Mouse (Mus musculus) G1E (cell line): ENCODE results near the gene Aplp1. TPM values are rescaled to one million over a fixed set of nuclear protein-coding genes. Genes with fewer than 3 reads are reported as not detected.

Experiments used
- ATAC-seq: 2 replicates; pipeline ENCODE4 v1.8.0; 2016; ENCODE audit warnings: mild to moderate bottlenecking; ENCODE audit not compliant: insufficient number of reproducible peaks, poor library complexity, low FRiP score, severe bottlenecking; ENCODE audit errors: extremely low read depth
- DNase-seq: peaks from one replicate; pipeline ENCODE4 v3.0.0; 2012; ENCODE audit warnings: low spot score
- H3K27me3 ChIP-seq: 2 replicates; pipeline ENCODE4 v1.6.1; 2012; ENCODE audit warnings: mild to moderate bottlenecking, low read length, inconsistent platforms; ENCODE audit not compliant: insufficient read depth
- H3K36me3 ChIP-seq: replicated peaks from 2 replicates; pipeline ENCODE3; 2012; ENCODE audit warnings: mild to moderate bottlenecking, inconsistent platforms
- H3K4me1 ChIP-seq: 2 replicates; pipeline ENCODE4 v1.6.1; 2012; ENCODE audit warnings: low read depth, low read length, inconsistent platforms, mixed read lengths; ENCODE audit not compliant: insufficient read depth
- H3K4me3 ChIP-seq: 2 replicates; pipeline ENCODE4 v1.5.1; 2012; ENCODE audit warnings: low read depth, mild to moderate bottlenecking, inconsistent platforms, low read length, moderate library complexity, mixed read lengths
- H3K9me3 ChIP-seq: replicated peaks from 2 replicates; pipeline ENCODE4 v1.6.1; 2012; ENCODE audit warnings: inconsistent platforms
- CTCF ChIP-seq: IDR thresholded peaks from 2 replicates; pipeline ENCODE4 v1.5.1; 2012; ENCODE audit warnings: low read depth, low read length, inconsistent platforms, mixed read lengths
- GATA1 ChIP-seq: IDR thresholded peaks from 2 replicates; pipeline ENCODE4 v1.6.1; 2012; ENCODE audit warnings: borderline replicate concordance, low read length, inconsistent platforms, mixed read lengths
- GATA2 ChIP-seq: IDR thresholded peaks from 2 replicates; pipeline ENCODE4 v1.6.1; 2012; ENCODE audit warnings: low read depth, low read length, inconsistent platforms, borderline replicate concordance
- POLR2AphosphoS5 ChIP-seq: IDR thresholded peaks from 2 replicates; pipeline ENCODE4 v1.6.1; 2012; ENCODE audit warnings: low read depth, low read length, inconsistent platforms; ENCODE audit not compliant: insufficient replicate concordance
- TAL1 ChIP-seq: conservative IDR thresholded peaks from 2 replicates; pipeline ENCODE4 v1.6.1; 2012; ENCODE audit warnings: low read depth, low read length, inconsistent platforms, mixed read lengths
- polyA plus RNA-seq: library from polyadenylated mRNA; stranded (reverse); fragments of >175 nt; gene quantifications from 2 replicates; pipeline ENCODE4 v1.2.3, GENCODE M21; 2012
- total RNA-seq, 2 experiments: library from RNA; stranded (forward) in 1 of 2; stranded (reverse) in 1 of 2; fragments of 200-1000 nt in 1 of 2; fragments of >200 nt in 1 of 2; fragmentation: Nextera tagmentation in 1 of 2; gene quantifications; 2 replicates each; pipeline ENCODE4 v1.2.3; 2014 to 2017

The Aplp1 gene
- total and polyA plus RNA-seq, 3 experiments = 0.49 TPM; not detected in 2

GRCm38 (mm10) chr7:30459484-30459883 lies 14.1 kb upstream of the Aplp1 start:
- H3K36me3 ChIP-seq = no peaks in the 10 kb centered on the region
- no peak overlapping the region for H3K4me3 ChIP-seq
- H3K27me3 ChIP-seq = peaks cover 25% of the 10 kb centered on the region
- no peak for ATAC-seq
- H3K4me1 ChIP-seq = no peaks in the 10 kb centered on the region
- no peak for DNase-seq
- H3K9me3 ChIP-seq = no peaks in the 10 kb centered on the region
- TF ChIP-seq TAL1 = no peak
- no peak for TF ChIP-seq GATA2
- TF ChIP-seq CTCF = no peak
- TF ChIP-seq POLR2AphosphoS5 = no peak

GRCm38 (mm10) chr7:30457629-30458330 lies 12.4 kb upstream of the Aplp1 start, which contains the start of the genes Kirrel2 and Nphs1:
TSS of gene Kirrel2 (minus strand) at chr7:30457690.
TSS of gene Nphs1 (plus strand) at chr7:30458315.
- H3K4me3 ChIP-seq = no peak within 1 kb of the TSS
- no peaks in the 10 kb centered on the region for H3K9me3 ChIP-seq
- peaks cover 25% of the 10 kb centered on the region for H3K27me3 ChIP-seq
- H3K36me3 ChIP-seq = no peaks in the 10 kb centered on the region
- ATAC-seq (no peak), DNase-seq (no peak)
- TF ChIP-seq TAL1 (no peak), GATA2 (no peak), CTCF (no peak), POLR2AphosphoS5 (no peak), GATA1 (no peak)
- no peaks in the 10 kb centered on the region for H3K4me1 ChIP-seq

GRCm38 (mm10) chr7:30456911-30457628 lies 11.7 kb upstream of the Aplp1 start:
- DNase-seq (no peak), ATAC-seq (no peak)
- TF ChIP-seq CTCF = no peak
- no peak for TF ChIP-seq GATA2
- TF ChIP-seq POLR2AphosphoS5 = no peak
- TF ChIP-seq TAL1 = no peak
- no peak for TF ChIP-seq GATA1
- Histone ChIP-seq H3K36me3 (no peaks in the 10 kb centered on the region), H3K4me3 (no peak overlapping the region), H3K4me1 (no peaks in the 10 kb centered on the region), H3K27me3 (peaks cover 22% of the 10 kb centered on the region), H3K9me3 (no peaks in the 10 kb centered on the region)

GRCm38 (mm10) chr7:30456487-30456886 lies 11.2 kb upstream of the Aplp1 start:
- Histone ChIP-seq H3K4me1 (no peaks in the 10 kb centered on the region), H3K27me3 (peaks cover 22% of the 10 kb centered on the region), H3K4me3 (no peak overlapping the region), H3K9me3 (no peaks in the 10 kb centered on the region), H3K36me3 (no peaks in the 10 kb centered on the region)
- ATAC-seq = no peak
- TF ChIP-seq GATA1 (no peak), TAL1 (no peak), CTCF (no peak), GATA2 (no peak), POLR2AphosphoS5 (no peak)
- no peak for DNase-seq

- H3K27me3 ChIP-seq = peaks cover 20% of the 10 kb centered on the region
- H3K4me1 ChIP-seq = no peaks in the 10 kb centered on the region
- no peak overlapping the region for H3K4me3 ChIP-seq
- H3K9me3 ChIP-seq = no peaks in the 10 kb centered on the region
- no peak for DNase-seq
- no peaks in the 10 kb centered on the region for H3K36me3 ChIP-seq
- TF ChIP-seq POLR2AphosphoS5 (no peak), GATA2 (no peak), GATA1 (no peak)
- no peak for ATAC-seq
Observed at GRCm38 (mm10) chr7:30454259-30454658, 8.9 kb upstream of the Aplp1 start.

- no peak for TF ChIP-seq POLR2AphosphoS5
- no peak for TF ChIP-seq CTCF
- no peak for TF ChIP-seq TAL1
- TF ChIP-seq GATA1 = no peak
- TF ChIP-seq GATA2 = no peak
- DNase-seq (no peak), ATAC-seq (no peak)
- H3K36me3 ChIP-seq = no peaks in the 10 kb centered on the region
- H3K27me3 ChIP-seq = peaks cover 20% of the 10 kb centered on the region
- H3K4me1 ChIP-seq = no peaks in the 10 kb centered on the region
- no peaks in the 10 kb centered on the region for H3K9me3 ChIP-seq
- no peak overlapping the region for H3K4me3 ChIP-seq
Observed at GRCm38 (mm10) chr7:30453766-30454165, 8.4 kb upstream of the Aplp1 start.
